In genomic region chr10:37219381-37219780, GRCm38 (mm10) we compare ENCODE assay signal across 10 mouse cellular contexts.
"Had no signal": no experiment of that assay in that cellular context is flagged by ENCODE, and none has a peak within 500 bp of the region (broad histone marks: within the 10 kb centered on the region; RNA-seq: fewer than 3 reads in every experiment).

No protein-coding gene starts in this region.

- H3K9me3 ChIP-seq: limb, embryonic 13.5 days; midbrain, embryonic 15.5 days; neural tube, embryonic 12.5 days had no signal

- H3K9ac ChIP-seq: limb, embryonic 13.5 days; midbrain, embryonic 15.5 days; neural tube, embryonic 12.5 days had no signal

- H3K4me2 ChIP-seq: limb, embryonic 13.5 days; midbrain, embryonic 11.5 days; midbrain, embryonic 15.5 days; neural tube, embryonic 12.5 days had no signal

- H3K4me1 ChIP-seq: limb, embryonic 13.5 days; midbrain, embryonic 15.5 days; neural tube, embryonic 12.5 days had no signal

- H3K27me3 ChIP-seq: limb, embryonic 13.5 days; midbrain, embryonic 15.5 days; neural tube, embryonic 12.5 days had no signal

- H3K4me3 ChIP-seq: layer of hippocampus, adult 2 months; limb, embryonic 13.5 days; midbrain, embryonic 15.5 days; neural tube, embryonic 12.5 days had no signal

- H3K27ac ChIP-seq: kidney, postnatal 0 days; layer of hippocampus, adult 2 months; limb, embryonic 13.5 days; midbrain, embryonic 15.5 days; neural tube, embryonic 12.5 days had no signal

- H3K36me3 ChIP-seq: limb, embryonic 13.5 days; midbrain, embryonic 15.5 days; neural tube, embryonic 12.5 days had no signal

- DNase-seq: left cerebral cortex, postnatal 4 days; lung, adult 18-20 months; lung, postnatal 36 days; thymus, postnatal 4 days had no signal

- ATAC-seq: midbrain, embryonic 15.5 days had no signal
